Mouse (Mus musculus) cerebellum, adult 11 months (tissue): Measurements from ENCODE around the gene Chchd10.

Experiments used
- DNase-seq: peaks from one replicate; pipeline ENCODE4 v3.0.0; 2022

Chchd10 gene

DNA sequence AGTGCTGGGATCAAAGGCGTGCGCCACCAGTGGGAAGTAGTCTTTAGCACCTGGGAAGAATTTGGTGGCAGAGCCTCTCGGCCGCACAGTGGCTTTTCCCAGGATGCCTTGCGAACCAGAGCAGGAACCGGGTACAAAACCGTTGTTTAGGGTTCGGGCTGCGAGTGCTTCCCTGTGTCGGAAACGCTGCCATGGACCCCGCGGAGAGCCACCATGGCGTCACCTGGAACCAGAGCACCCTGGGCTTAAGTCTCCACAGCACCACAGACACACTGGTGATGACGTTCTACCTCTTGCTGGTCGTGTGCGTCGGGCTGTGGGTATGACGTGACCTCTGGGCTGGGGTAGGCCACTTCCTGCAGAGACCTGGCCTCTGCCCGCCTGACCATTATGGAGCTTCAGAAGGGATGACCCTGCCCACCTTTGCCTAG lies 21.5 kb downstream of the Chchd10 start, which contains the start of gene Gm5134:
Gm5134 (plus strand) TSS at position 134 of the 431 bp plus-strand sequence.
- DNase-seq: no peak

- DNase-seq: no peak
Observed at GRCm38 (mm10) chr10:75973846-75974245, 40.9 kb downstream of the Chchd10 start.

- DNase-seq: no peak
Observed at GRCm38 (mm10) chr10:75975216-75975615, 42.3 kb downstream of the Chchd10 start.

DNA sequence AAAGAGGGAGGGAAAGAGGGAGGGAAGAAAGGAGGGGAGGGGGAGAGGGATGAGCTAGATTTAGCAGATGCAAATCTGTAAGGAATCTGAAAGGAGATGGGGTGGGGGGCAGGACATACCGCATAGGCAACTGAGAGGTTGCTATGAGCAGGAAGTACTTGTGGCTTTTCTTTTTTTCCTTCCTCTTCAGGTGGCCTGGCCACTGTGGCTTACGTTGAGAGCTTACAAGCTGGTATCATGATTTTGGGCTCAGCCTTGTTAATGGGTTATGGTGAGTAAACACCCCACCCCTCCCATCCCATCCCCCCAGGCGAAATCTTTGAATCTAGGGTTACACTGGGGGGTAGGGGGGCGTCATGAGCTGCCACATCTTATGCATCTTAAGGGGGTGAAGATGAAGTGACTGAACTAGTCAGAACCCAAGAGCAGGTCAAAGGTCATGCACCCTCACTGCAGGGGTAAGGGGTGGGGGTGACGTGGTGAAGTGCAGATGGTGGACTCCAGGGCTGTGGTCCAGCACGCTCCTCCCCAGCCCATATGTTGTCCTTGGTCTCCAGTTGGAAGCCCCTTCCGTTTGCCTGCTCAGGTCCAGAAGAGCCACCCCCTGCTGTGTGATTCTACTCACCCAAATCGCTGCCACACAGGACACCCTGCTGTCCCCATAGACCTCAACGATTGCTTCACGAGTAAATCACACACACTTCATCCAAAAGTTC lies 45.3 kb downstream of the Chchd10 start:
- DNase-seq: no peak

DNA sequence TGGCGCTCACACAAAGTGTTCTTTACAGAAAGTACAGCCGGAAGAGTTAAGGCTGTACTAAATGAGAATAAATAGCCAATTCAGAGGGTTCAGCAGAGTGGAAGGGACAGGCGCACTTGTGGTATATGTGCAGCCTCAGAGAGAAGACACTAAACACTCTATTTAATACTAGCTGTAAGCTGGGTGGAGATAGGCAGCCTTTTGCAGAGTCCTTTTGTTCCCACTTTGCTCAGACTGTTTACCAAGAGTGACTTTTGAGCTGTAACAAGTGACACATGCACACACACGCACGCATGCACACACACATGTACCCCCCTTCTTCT lies 45.9 kb downstream of the Chchd10 start:
- DNase-seq: no peak

- DNase-seq: no peak
Observed at GRCm38 (mm10) chr10:75979432-75979831, 46.5 kb downstream of the Chchd10 start.
